Mouse (Mus musculus): ENCODE measurements around the gene Alas2.

DNA sequence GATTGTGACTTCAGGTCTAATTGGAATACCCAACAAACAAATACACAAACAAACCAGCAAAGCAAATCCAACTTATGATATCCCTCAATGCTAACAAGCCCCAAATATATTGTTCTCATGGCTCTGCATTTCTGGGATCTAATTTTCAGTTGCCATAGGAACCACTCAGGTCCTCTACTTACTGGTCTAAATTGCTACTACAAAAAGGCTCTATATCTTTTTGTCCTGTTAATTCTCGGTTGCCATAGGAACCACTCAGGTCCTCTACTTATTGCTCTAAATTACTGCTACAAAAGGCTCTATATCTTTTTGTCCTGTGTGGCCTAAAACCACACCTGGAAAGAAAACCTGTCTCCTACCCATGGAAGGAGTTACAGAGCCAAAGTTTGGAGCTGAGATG is 33.0 kb upstream of the Alas2 start:
- TF ChIP-seq EP300 (IDR thresholded peaks at IDR 0.05; ENCODE audit: low read depth) (no peak), CTCF (IDR thresholded peaks at IDR 0.05; ENCODE audit: low read depth) (no peak)

Measured in liver, embryonic 14.5 days (tissue).